Mouse (Mus musculus) neural tube, embryonic 15.5 days (tissue): ENCODE results near the gene Scn4b. TPM values are rescaled to one million over a fixed set of nuclear protein-coding genes. Genes with fewer than 3 reads are reported as not detected.

Source experiments
- ATAC-seq: fragments of 200-750 bp; cut with Nextera tagmentation; 2 replicates; pipeline ENCODE4 v1.8.0; 2017; ENCODE audit warnings: mild to moderate bottlenecking, moderate TSS enrichment, moderate library complexity; ENCODE audit not compliant: low FRiP score
- H3K27ac ChIP-seq: fragments of 300-500 bp; sonication (generic); replicated peaks from 2 replicates; pipeline ENCODE4 v1.5.1; 2015; ENCODE audit warnings: mild to moderate bottlenecking, inconsistent platforms
- H3K27me3 ChIP-seq: fragments of 300-500 bp; sonication (generic); replicated peaks from 2 replicates; pipeline ENCODE4 v1.6.1; 2015; ENCODE audit warnings: inconsistent platforms
- H3K36me3 ChIP-seq: fragments of 300-500 bp; sonication (generic); 2 replicates; pipeline ENCODE4 v1.6.1; 2015; ENCODE audit warnings: inconsistent platforms
- H3K4me1 ChIP-seq: fragments of 300-500 bp; sonication (generic); 2 replicates; pipeline ENCODE4 v1.6.1; 2015; ENCODE audit warnings: inconsistent platforms
- H3K4me2 ChIP-seq: fragments of 300-500 bp; sonication (generic); 2 replicates; pipeline ENCODE4 v1.6.1; 2015; ENCODE audit warnings: inconsistent platforms, mild to moderate bottlenecking, moderate library complexity
- H3K4me3 ChIP-seq: fragments of 300-500 bp; sonication (generic); replicated peaks from 2 replicates; pipeline ENCODE4 v1.5.1; 2015; ENCODE audit warnings: mild to moderate bottlenecking, inconsistent platforms
- H3K9ac ChIP-seq: fragments of 300-500 bp; sonication (generic); replicated peaks from 2 replicates; pipeline ENCODE4 v1.6.1; 2015; ENCODE audit warnings: mild to moderate bottlenecking, inconsistent platforms
- H3K9me3 ChIP-seq: fragments of 300-500 bp; sonication (generic); replicated peaks from 2 replicates; pipeline ENCODE4 v1.6.1; 2016; ENCODE audit warnings: inconsistent platforms
- WGBS: fragments of 180-500 bp; shearing (Covaris S2); methylation state at CpG from one replicate; pipeline ENCODE4 v1.1.7; 2015; ENCODE audit warnings: mixed read lengths; 5-methylcytosine and 5-hydroxymethylcytosine counted together
- polyA plus RNA-seq: library from polyadenylated mRNA; unstranded; fragments of >200 nt; fragmentation: Nextera tagmentation; extraction: Ambion mirVana; gene quantifications from 2 replicates; pipeline ENCODE4 v1.2.1, GENCODE M21; 2015

The Scn4b gene
- polyA plus RNA-seq, 1 experiment from 2014 or later = 0.55 TPM

DNA sequence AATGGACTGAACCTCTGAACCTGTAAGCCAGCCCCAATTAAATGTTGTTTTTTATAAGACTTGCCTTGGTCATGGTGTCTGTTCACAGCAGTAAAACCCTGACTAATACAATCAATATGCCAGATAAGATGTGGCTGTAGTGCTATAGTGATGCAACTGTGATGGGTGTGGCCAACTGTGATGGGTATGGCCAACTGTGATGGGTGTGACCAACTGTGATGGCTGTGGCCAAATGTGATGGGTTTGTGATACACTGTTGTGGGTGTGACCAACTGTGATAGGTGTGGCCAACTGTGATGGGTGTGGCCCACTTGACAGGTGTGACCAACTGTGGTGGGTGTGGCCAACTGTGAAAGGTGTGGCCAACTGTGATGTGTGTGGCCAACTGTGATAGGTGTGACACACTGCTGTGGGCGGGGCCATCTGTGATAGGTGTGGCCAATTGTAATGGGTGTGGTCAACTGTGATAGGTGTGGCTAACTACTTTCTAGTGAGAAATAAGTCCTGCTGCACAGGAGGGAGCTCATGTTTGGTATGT lies 32.9 kb downstream of the Scn4b start:
- Histone ChIP-seq H3K27me3 (no peaks in the 10 kb centered on the region), H3K4me3 (no peak overlapping the region), H3K9me3 (no peaks in the 10 kb centered on the region), H3K9ac (no peak overlapping the region), H3K36me3 (no peaks in the 10 kb centered on the region), H3K27ac (no peak overlapping the region), H3K4me2 (no peak overlapping the region), H3K4me1 (no peaks in the 10 kb centered on the region)
- no peak for ATAC-seq
- WGBS = 78% methylated on average over 1 of the region's 1 CpGs

GRCm38 (mm10) chr9:45173475-45173874 lies 35.3 kb downstream of the Scn4b start:
- no peak for ATAC-seq
- no peaks in the 10 kb centered on the region for H3K9me3 ChIP-seq
- no peaks in the 10 kb centered on the region for H3K27me3 ChIP-seq
- H3K36me3 ChIP-seq = no peaks in the 10 kb centered on the region
- H3K9ac ChIP-seq = no peak overlapping the region
- 73% methylated on average over 3 of the region's 3 CpGs for WGBS
- H3K4me2 ChIP-seq = no peak overlapping the region
- H3K4me3 ChIP-seq = no peak overlapping the region
- no peaks in the 10 kb centered on the region for H3K4me1 ChIP-seq
- no peak overlapping the region for H3K27ac ChIP-seq

DNA sequence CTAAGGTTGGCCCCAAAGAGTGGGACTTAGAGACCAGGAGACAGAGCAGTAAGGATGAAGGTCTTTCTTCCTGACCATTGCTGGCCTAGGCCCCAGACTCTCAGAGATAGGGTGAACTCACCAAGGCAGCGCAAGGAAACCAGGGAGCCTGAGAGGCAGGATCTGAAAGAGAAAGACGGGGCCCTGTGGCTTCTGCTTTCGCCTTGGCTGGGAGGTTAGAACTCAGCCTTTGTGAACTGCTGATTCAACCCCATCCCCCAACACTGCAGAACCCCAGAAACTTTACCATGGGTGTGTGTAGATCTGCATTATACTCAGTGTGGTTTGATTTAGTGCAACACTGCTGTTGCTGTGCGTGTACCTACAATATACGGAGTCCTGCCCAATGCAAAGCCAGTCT lies 41.1 kb downstream of the Scn4b start:
- no peak overlapping the region for H3K9ac ChIP-seq
- H3K9me3 ChIP-seq = no peaks in the 10 kb centered on the region
- H3K36me3 ChIP-seq = no peaks in the 10 kb centered on the region
- no peaks in the 10 kb centered on the region for H3K27me3 ChIP-seq
- H3K4me1 ChIP-seq = no peaks in the 10 kb centered on the region
- no peak overlapping the region for H3K4me2 ChIP-seq
- H3K27ac ChIP-seq = no peak overlapping the region
- WGBS = 85% methylated on average over 5 of the region's 5 CpGs
- no peak for ATAC-seq
- H3K4me3 ChIP-seq = no peak overlapping the region

DNA sequence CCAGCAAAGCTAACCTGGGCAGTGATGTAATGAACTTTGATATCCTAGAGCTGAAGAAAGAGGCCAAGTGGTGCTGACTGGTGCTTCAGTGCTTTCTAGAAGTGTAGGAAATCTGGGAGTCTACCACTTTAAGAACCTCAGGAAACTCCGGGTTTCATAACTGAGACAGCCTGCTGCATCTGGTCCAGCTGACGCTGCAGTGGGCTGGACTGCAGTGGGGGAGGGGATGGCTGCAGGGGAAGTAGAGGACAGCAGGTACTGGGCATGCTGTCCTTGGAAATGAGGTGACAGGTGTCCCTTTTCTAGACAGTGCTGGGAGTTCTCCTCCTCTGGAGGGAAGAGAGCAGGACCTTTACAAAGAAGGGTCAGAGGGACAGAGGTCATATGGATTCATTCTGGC lies 43.6 kb downstream of the Scn4b start, which contains the start of gene BC049352:
TSS of gene BC049352 (plus strand) at position 238 of the 400 bp plus-strand sequence.
- Histone ChIP-seq H3K27me3 (no peaks in the 10 kb centered on the region), H3K4me2 (no peak within 1 kb of the TSS), H3K36me3 (no peaks in the 10 kb centered on the region), H3K9ac (no peak within 1 kb of the TSS), H3K27ac (no peak within 1 kb of the TSS), H3K9me3 (no peaks in the 10 kb centered on the region), H3K4me1 (no peaks in the 10 kb centered on the region), H3K4me3 (no peak within 1 kb of the TSS)
- ATAC-seq = no peak
- 34% methylated on average over 2 of the region's 2 CpGs for WGBS

- no peak overlapping the region for H3K9ac ChIP-seq
- H3K9me3 ChIP-seq = no peaks in the 10 kb centered on the region
- 66% methylated on average over 3 of the region's 3 CpGs for WGBS
- no peaks in the 10 kb centered on the region for H3K4me1 ChIP-seq
- H3K27me3 ChIP-seq = no peaks in the 10 kb centered on the region
- no peak overlapping the region for H3K4me3 ChIP-seq
- no peaks in the 10 kb centered on the region for H3K36me3 ChIP-seq
- no peak overlapping the region for H3K4me2 ChIP-seq
- no peak overlapping the region for H3K27ac ChIP-seq
- no peak for ATAC-seq
Observed at GRCm38 (mm10) chr9:45182521-45182920, 44.3 kb downstream of the Scn4b start.

DNA sequence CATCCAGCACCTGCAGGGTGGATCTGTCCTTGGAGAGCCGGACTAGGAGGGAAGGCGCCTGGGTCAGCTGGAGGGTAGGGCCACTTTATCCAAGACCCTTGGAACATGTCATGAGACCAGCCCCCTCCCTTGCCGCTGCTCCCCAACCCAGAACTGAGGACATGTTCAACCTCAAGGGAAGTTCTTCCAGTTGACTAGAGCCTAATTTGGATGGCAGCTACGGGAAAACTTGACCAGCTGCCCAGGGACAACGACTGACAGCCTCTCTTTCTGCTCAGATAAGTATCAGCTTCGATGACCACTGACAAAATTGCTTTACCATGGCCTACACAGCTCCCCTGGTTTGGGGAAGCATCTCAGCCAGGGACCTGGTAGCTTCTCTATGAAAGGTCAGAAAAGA lies 45.1 kb downstream of the Scn4b start:
- 86% methylated on average over 6 of the region's 6 CpGs for WGBS

DNA sequence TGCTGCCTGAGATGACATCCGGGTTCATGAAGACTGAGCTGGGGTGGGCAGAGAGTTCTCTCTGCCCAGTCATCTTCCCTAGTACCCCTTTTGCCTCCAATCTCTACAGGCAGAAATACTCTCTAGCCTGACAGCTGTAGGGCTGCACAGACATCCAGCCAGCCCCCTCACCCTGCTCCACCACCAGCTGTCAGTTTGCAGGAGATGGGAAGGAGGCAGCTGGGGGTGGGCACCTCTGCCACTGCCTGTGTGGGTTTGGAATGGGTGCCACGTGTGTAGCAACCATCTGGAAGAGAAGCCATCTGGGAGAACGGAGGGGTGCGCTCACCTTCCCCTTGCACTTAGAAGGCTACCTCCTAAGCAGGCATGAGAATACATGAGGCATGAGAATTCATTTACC lies 47.1 kb downstream of the Scn4b start:
- Histone ChIP-seq H3K4me1 (no peaks in the 10 kb centered on the region), H3K27me3 (no peaks in the 10 kb centered on the region), H3K4me2 (no peak overlapping the region), H3K27ac (no peak overlapping the region), H3K4me3 (no peak overlapping the region), H3K9ac (no peak overlapping the region), H3K9me3 (no peaks in the 10 kb centered on the region), H3K36me3 (no peaks in the 10 kb centered on the region)
- no peak for ATAC-seq
- 74% methylated on average over 4 of the region's 4 CpGs for WGBS

More for the DNA sequence above, 45.1 kb downstream of the Scn4b start:
- H3K36me3 ChIP-seq = no peaks in the 10 kb centered on the region
- H3K9ac ChIP-seq = no peak overlapping the region
- H3K4me3 ChIP-seq = no peak overlapping the region
- H3K4me2 ChIP-seq = no peak overlapping the region
- no peaks in the 10 kb centered on the region for H3K4me1 ChIP-seq
- H3K27me3 ChIP-seq = no peaks in the 10 kb centered on the region
- ATAC-seq = no peak
- no peaks in the 10 kb centered on the region for H3K9me3 ChIP-seq
- no peak overlapping the region for H3K27ac ChIP-seq

DNA sequence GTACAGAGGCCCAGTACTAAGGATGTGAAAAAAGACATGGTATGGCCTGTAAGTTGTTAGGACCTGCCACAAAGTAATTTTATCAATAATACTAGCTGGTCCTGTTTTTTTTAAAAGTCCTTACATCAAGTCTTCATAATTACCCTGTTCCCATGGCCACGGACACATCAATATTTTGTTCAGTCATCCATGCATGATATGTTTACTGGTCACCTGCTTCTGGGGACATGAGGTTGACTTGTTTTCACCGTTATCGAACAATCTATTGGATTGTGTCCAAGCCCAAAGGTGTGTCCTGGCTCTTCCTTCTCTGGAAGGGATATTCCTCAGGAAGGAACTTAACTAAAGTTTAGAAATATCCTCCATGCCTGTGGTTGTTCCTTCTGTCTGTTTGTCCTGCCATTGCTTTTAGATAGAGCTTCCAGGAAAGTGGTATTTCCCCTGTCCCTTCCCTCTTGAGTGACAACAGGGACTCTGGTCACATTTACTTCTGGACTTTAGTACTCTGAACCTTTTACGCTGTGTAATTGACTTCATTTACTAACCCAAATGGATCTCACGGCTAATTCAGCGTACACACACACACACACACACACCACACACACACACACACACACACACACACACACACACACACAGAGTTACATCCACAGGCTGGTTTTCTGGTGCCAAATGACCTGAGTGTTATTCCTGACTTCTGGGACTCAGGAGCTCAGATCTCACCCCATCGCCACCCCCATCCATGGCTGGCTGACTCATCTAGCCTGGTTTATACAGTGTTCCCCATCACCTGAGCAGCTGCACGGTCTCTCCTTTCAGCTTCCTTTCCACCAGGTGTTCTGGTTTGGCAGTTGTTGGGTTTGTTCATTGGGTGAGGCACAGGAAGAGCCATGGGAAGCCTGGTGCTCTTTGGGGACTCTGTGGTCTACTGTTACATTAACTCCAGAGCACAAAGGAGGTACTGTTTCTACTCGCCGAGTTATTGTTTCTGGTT lies 50.7 kb downstream of the Scn4b start:
- no peaks in the 10 kb centered on the region for H3K4me1 ChIP-seq
- no peak overlapping the region for H3K9ac ChIP-seq
- no peaks in the 10 kb centered on the region for H3K9me3 ChIP-seq
- H3K4me3 ChIP-seq = no peak overlapping the region
- H3K27ac ChIP-seq = no peak overlapping the region
- H3K36me3 ChIP-seq = no peaks in the 10 kb centered on the region
- H3K4me2 ChIP-seq = no peak overlapping the region
- no peaks in the 10 kb centered on the region for H3K27me3 ChIP-seq
- ATAC-seq = no peak
- 90% methylated on average over 10 of the region's 10 CpGs for WGBS

DNA sequence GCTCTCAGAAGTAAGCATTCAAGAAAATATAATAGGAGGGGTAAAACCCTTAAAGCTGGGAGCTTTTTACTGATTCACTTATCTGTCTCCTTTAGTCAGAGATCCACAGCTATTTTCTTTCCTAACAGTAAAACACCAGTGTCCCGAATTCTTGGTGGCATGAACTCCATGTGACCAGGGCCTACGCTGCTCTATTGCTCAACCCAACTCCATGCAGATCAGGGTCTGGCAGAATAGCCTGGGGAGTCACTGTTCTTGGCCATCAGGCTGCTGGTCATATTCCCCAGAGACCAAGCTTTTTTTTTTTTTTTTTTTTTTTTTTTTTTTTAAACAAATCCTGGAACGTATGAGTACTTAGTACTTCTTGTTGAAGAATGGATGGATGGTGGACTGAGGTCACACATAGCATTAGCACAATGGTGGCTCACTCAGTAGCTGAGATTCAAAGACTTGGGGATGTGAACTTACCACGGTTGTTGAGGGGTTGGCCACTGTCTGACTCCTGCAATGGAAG lies 51.5 kb downstream of the Scn4b start:
- Histone ChIP-seq H3K27me3 (no peaks in the 10 kb centered on the region; the same call in 1 of the 2 replicates), H3K36me3 (no peaks in the 10 kb centered on the region), H3K9ac (no peak overlapping the region), H3K9me3 (no peaks in the 10 kb centered on the region), H3K4me3 (no peak overlapping the region), H3K27ac (no peak overlapping the region), H3K4me2 (no peak overlapping the region), H3K4me1 (no peaks in the 10 kb centered on the region)
- 88% methylated on average over 4 of the region's 4 CpGs for WGBS
- ATAC-seq = no peak

DNA sequence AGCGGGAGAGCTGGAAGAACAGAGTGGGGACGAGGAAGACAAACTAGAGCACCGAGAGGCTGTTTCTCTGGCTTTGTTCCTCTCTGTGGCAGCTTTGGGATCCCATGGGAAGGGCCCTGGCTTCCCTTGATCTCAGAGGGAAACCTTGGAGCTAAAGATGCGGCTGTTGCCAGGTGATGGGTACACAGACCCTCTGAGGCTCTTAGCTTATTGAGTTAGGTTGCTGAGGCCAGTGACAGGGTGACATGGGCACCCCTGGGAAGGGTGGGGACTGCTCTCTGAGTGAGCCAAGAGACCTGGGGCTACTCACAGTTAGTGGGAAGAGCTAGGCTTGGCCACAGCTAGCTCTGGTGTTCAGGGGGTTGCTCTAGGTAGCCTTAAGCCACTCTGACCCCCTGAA lies 57.3 kb downstream of the Scn4b start:
- Histone ChIP-seq H3K9ac (no peak overlapping the region), H3K4me3 (no peak overlapping the region), H3K27ac (no peak overlapping the region), H3K4me1 (no peaks in the 10 kb centered on the region), H3K27me3 (no peaks in the 10 kb centered on the region; the same call in 1 of the 2 replicates), H3K36me3 (no peaks in the 10 kb centered on the region), H3K9me3 (no peaks in the 10 kb centered on the region), H3K4me2 (no peak overlapping the region)
- ATAC-seq = no peak
- WGBS = 74% methylated on average over 4 of the region's 4 CpGs

DNA sequence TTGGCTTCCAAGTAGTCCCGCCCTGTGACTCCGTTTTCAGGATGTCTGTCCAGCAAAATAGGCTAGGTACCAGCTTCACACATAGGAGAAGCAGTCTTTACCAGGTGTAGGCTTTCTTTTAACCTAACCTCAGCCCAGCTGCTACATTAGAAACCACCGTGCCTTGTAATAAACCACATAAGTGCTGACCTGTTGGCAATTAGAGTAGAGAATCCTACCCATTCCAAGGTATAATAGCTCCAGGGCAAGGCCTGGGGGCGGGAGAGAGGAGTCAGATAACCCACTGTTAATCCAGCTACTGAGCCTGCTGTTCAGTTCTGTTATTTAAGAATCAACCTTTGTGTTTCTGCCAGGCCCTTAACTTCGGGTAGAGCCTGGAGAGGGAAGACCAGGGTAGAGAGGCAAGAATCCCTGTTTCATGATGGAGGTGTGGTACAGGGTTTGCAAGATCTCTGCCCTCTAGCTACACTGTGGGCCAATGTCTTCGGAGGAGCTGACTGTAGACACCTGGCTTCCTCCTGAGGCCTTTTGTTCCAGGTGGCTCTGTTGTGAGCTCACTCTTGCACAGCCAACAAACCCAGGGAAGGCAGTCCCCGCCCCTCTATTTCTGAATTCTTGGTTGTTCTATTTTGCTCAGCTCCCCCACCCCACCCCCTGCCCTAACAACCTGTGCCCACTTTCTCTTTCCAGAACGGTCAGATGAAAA lies 58.1 kb downstream of the Scn4b start:
- no peaks in the 10 kb centered on the region for H3K4me1 ChIP-seq
- no peak overlapping the region for H3K9ac ChIP-seq
- H3K27me3 ChIP-seq = no peaks in the 10 kb centered on the region; the same call in 1 of the 2 replicates
- H3K27ac ChIP-seq = no peak overlapping the region
- 78% methylated on average over 8 of the region's 8 CpGs for WGBS
- no peak overlapping the region for H3K4me3 ChIP-seq
- H3K36me3 ChIP-seq = no peaks in the 10 kb centered on the region
- H3K9me3 ChIP-seq = no peaks in the 10 kb centered on the region
- H3K4me2 ChIP-seq = no peak overlapping the region
- ATAC-seq = no peak
